Mouse (Mus musculus) lung, embryonic 16.5 days (tissue): ENCODE results near the gene Mmaa. TPM values are rescaled to one million over a fixed set of nuclear protein-coding genes. Genes with fewer than 3 reads are reported as not detected.

ENCODE experiments used
- ATAC-seq: fragments of 200-750 bp; cut with Nextera tagmentation; 2 replicates; pipeline ENCODE4 v1.8.0; 2017; ENCODE audit warnings: low read depth, mild to moderate bottlenecking, moderate library complexity
- H3K27ac ChIP-seq: fragments of 300-500 bp; sonication (generic); 2 replicates; pipeline ENCODE4 v1.5.1; 2014; ENCODE audit warnings: mild to moderate bottlenecking, control low read depth, low read length
- H3K27me3 ChIP-seq: fragments of 300-500 bp; sonication (generic); 2 replicates; pipeline ENCODE4 v1.6.1; 2014; ENCODE audit warnings: low read depth, low read length, mixed read lengths; ENCODE audit not compliant: control insufficient read depth, insufficient read depth
- H3K36me3 ChIP-seq: fragments of 300-500 bp; sonication (generic); 2 replicates; pipeline ENCODE4 v1.6.1; 2014; ENCODE audit warnings: low read length; ENCODE audit not compliant: control insufficient read depth, insufficient read depth
- H3K4me1 ChIP-seq: fragments of 300-500 bp; sonication (generic); replicated peaks from 2 replicates; pipeline ENCODE4 v1.6.1; 2014; ENCODE audit warnings: low read length, mixed read lengths; ENCODE audit not compliant: control insufficient read depth, insufficient read depth
- H3K4me2 ChIP-seq: fragments of 300-500 bp; sonication (generic); 2 replicates; pipeline ENCODE4 v1.6.1; 2014; ENCODE audit warnings: low read depth, low read length, control low read depth
- H3K4me3 ChIP-seq: fragments of 300-500 bp; sonication (generic); 2 replicates; pipeline ENCODE4 v1.5.1; 2014; ENCODE audit warnings: mild to moderate bottlenecking, low read length, control low read depth
- H3K9ac ChIP-seq: fragments of 300-500 bp; sonication (generic); 2 replicates; pipeline ENCODE4 v1.6.1; 2014; ENCODE audit warnings: low read length, control low read depth
- H3K9me3 ChIP-seq: fragments of 300-500 bp; sonication (generic); 2 replicates; pipeline ENCODE4 v1.6.1; 2016; ENCODE audit warnings: low read length; ENCODE audit not compliant: control insufficient read depth
- WGBS: fragments of 180-500 bp; shearing (Covaris S2); extraction: QIAGEN DNeasy Blood & Tissue Kit; methylation state at CpG from one replicate; pipeline ENCODE4 v1.1.7; 2014; 5-methylcytosine and 5-hydroxymethylcytosine counted together
- polyA plus RNA-seq: library from polyadenylated mRNA; unstranded; fragments of >200 nt; fragmentation: Nextera tagmentation; extraction: Ambion mirVana; gene quantifications from 2 replicates; pipeline ENCODE4 v1.2.1, GENCODE M21; 2015

The Mmaa gene
- polyA plus RNA-seq, 1 experiment from 2014 or later, result 12.0 TPM

DNA sequence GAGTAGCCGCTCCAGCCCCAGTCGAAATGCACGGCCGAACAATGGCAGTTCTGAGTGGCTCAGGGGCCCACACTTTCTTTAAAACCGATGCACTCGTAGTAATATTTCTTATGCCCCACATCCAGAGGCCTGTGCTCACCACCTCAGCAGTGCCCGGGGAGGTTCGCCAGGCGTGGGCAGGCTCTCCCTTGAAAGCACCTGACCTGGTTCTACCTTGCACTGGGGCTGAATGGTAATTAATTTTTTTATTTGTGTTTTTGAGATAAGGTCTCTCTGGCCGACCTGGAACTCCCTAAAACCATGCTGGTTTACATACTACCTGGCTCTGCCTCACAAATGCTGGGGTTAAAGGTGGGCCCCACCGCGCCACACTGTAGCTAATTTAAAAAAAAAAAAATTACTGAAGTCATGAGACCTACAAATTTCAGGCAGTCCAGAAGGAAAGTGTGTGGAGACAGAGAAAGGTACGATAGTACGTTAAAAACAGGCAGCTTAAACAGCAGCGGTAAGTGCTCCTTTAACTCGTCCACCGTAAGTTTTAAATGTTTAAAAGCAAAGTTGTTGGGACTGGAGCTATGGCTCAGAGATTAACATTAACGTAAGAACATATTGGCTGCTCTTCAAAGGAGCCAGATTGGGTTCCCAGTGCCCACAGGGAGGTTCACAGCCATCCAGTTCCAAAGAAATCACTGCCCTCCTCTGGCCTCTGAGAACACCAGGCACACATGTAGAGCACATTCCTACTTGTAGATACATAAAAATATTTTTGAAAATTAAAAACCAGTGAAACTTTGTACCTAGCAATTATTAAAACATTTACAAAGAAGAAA, 754 bp upstream of the Mmaa start:
- ATAC-seq, result no peak
- peak overlapping the region; percentile 88 for H3K4me2 ChIP-seq
- H3K9me3 ChIP-seq, result no peaks in the 10 kb centered on the region
- WGBS, result 11% methylated on average over 18 of the region's 18 CpGs
- H3K27me3 ChIP-seq, result no peaks in the 10 kb centered on the region
- H3K4me3 ChIP-seq, result peak overlapping the region; percentile 73
- no peaks in the 10 kb centered on the region for H3K36me3 ChIP-seq
- peak overlapping the region; percentile 88 for H3K9ac ChIP-seq
- H3K27ac ChIP-seq, result peak overlapping the region; percentile 97
- H3K4me1 ChIP-seq, result peaks cover 15% of the 10 kb centered on the region

DNA sequence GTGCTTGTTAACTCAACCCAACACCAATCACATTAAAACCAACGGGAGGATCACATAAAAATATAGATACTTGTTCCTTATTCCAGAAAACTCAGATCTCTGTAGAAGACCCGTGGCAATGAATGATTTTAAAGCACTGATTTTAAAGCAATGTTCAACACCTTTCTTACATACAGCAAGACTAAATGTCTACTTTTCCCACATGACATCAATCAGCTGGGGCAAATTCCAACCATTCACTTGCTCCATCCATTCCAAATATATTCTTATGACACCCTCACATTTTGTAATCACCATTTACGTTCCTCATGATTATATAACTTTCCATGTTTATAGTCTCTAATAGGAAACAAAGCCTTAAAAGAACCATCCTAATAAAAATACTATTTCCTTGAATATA, 896 bp downstream of the Mmaa start:
- Histone ChIP-seq H3K27ac (0 out of 2 replicates have a peak overlapping the region, but pooled peaks have one; percentile 55), H3K9ac (peak overlapping the region; percentile 43)
- WGBS, result 38% methylated on average over 3 of the region's 3 CpGs

DNA sequence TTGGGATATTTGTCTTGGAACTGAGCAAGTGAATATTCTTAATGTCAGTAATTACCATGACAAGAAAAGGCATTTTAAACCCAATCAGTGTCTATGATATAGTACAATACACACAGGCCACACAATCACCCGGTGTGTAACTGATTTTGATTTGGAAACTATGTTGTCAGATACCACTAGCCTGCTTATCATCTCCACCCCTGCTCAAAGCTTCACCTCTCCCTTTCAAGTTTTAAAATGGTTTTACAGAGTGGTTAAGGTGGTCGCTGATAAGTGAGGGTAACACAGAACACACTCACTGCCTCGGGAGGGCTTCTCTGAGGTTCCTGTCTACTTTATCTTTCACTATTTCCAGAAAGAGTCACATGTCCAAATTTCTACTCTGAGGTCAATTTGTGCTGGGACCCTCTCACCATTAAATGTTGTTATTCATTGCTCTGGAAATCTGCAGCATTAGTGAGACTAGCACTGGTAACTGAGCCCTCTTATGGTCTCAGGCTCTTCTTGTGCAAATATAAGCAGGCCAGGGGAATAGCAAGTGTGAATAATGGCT, 1.9 kb downstream of the Mmaa start:
- no peaks in the 10 kb centered on the region for H3K36me3 ChIP-seq
- ATAC-seq, result no peak
- no peaks in the 10 kb centered on the region for H3K9me3 ChIP-seq
- no peaks in the 10 kb centered on the region for H3K27me3 ChIP-seq
- peak overlapping the region; percentile 3; the same call in 1 of the 2 replicates for H3K4me3 ChIP-seq
- no peak overlapping the region for H3K9ac ChIP-seq
- peaks cover 17% of the 10 kb centered on the region for H3K4me1 ChIP-seq
- 50% methylated on average over 3 of the region's 3 CpGs for WGBS
- peak overlapping the region; percentile 55 for H3K27ac ChIP-seq
- peak overlapping the region; percentile 63 for H3K4me2 ChIP-seq

More for the DNA sequence above, 896 bp downstream of the Mmaa start:
- H3K4me1 ChIP-seq, result peaks cover 17% of the 10 kb centered on the region
- no peaks in the 10 kb centered on the region for H3K36me3 ChIP-seq
- H3K4me2 ChIP-seq, result peak overlapping the region; percentile 63
- H3K4me3 ChIP-seq, result peak overlapping the region; percentile 32
- ATAC-seq, result no peak
- no peaks in the 10 kb centered on the region for H3K9me3 ChIP-seq
- H3K27me3 ChIP-seq, result no peaks in the 10 kb centered on the region

DNA sequence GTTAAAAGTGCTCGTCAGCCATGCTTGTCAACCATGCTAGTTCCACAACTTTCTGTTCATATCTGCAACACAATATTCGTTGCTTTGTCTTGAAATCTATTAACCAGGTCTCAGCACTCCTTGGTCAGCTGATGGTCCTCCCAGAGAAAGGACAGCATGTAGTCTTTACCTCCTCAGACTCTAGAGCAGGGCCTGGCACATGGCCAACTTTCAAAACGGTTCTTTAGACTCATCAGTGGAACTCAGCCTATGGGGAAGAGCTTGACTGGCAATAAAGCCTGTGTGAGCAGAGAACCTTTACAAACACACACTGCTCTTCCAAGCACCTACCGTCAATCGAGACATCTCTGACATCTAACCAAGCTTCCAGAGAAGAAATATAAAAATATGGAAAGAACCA, 5.1 kb downstream of the Mmaa start:
- Histone ChIP-seq H3K27ac (no peak overlapping the region), H3K36me3 (no peaks in the 10 kb centered on the region), H3K9me3 (no peaks in the 10 kb centered on the region), H3K4me2 (no peak overlapping the region), H3K4me3 (no peak overlapping the region), H3K27me3 (no peaks in the 10 kb centered on the region), H3K4me1 (peaks cover 12% of the 10 kb centered on the region), H3K9ac (no peak overlapping the region)
- WGBS, result 60% methylated on average over 5 of the region's 5 CpGs
- no peak for ATAC-seq

DNA sequence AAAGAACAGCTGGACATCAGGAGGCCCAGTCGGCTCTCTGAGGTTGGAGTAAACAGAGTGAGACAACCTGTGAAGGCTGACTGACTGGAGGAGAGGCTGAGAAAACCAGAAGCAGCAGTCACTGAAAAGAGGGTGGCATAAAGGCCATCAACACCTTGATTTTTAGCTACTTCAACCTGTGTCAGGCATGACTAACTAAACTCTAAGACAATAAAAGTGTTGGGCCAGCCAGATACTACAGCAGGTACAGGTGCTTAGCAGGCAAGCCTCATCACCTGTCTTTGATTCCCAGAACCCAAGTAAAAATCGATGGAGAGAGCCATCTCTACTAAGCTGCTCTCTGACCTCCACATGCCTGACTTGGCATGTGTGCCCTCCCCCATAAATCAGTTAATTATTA, 6.1 kb downstream of the Mmaa start:
- Histone ChIP-seq H3K27me3 (no peaks in the 10 kb centered on the region), H3K36me3 (no peaks in the 10 kb centered on the region), H3K9me3 (no peaks in the 10 kb centered on the region), H3K27ac (no peak overlapping the region), H3K4me1 (peaks cover 10% of the 10 kb centered on the region), H3K4me3 (no peak overlapping the region), H3K9ac (no peak overlapping the region), H3K4me2 (no peak overlapping the region)
- WGBS, result 44% methylated on average over 2 of the region's 2 CpGs
- no peak for ATAC-seq

DNA sequence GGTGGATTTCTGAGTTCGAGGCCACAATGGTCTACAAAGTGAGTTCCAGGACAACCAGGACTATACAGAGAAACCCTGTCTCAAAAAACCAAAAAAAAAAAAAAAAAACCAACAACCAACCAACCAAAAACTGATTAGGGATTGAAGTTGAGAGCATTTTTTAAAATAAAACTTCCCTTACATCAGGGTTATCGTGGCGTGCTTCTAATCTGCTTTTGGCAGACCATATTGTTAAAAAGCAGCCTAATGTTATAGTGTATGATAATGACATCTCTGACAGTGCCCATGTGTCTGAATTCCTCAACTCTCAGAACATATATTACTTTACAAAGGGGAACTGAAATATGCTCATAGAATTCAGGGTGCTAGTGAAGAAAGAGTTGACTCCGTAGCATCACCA, 6.5 kb downstream of the Mmaa start:
- Histone ChIP-seq H3K27me3 (no peaks in the 10 kb centered on the region), H3K27ac (no peak overlapping the region), H3K36me3 (no peaks in the 10 kb centered on the region), H3K4me1 (peaks cover 5% of the 10 kb centered on the region), H3K9ac (no peak overlapping the region), H3K4me2 (no peak overlapping the region), H3K9me3 (no peaks in the 10 kb centered on the region), H3K4me3 (no peak overlapping the region)
- no peak for ATAC-seq
- 91% methylated on average over 4 of the region's 4 CpGs for WGBS

DNA sequence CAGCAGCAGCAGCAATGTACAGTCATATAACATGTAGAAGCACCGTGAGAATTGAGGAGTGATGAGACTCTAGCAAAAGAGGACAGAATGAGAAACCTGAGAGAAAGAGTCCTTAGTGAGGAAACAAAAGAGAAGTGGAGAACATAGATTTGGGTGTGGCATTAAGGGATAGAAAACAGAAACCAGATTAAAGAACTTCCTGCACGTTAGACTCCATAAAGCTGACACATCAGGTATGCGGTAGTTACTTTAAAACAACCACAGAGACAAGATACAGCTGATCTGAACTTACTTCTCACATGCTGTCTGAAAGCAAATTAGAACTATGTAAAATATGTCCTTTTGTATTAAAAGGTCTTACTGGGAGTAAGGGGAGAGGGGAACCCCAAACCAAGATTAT, 8.3 kb downstream of the Mmaa start:
- Histone ChIP-seq H3K27ac (no peak overlapping the region), H3K9me3 (no peaks in the 10 kb centered on the region), H3K9ac (no peak overlapping the region), H3K4me2 (no peak overlapping the region), H3K36me3 (no peaks in the 10 kb centered on the region), H3K4me1 (0 out of 2 replicates have a peak, but pooled peaks cover 2% of the 10 kb centered on the region), H3K27me3 (no peaks in the 10 kb centered on the region), H3K4me3 (no peak overlapping the region)
- 86% methylated on average over 3 of the region's 3 CpGs for WGBS
- no peak for ATAC-seq

DNA sequence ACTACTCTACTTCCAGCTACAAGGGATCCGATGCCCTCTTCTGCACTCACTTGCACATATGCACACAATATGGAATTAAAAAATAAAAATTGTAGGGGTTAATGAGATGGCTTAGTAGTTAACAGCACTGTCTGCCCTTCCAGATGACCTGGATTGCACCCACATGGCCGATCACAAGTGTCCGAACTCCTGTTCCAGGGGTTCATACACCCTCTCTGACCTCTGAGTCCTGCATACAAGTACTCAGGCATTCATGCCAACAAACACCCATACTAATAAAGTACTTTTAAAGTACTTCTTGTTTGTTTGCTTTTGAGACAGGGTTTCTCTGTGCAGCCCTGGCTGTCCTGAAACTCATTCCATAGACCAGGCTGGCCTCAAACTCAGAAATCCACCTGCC, 10.1 kb downstream of the Mmaa start:
- Histone ChIP-seq H3K4me1 (0 out of 2 replicates have a peak, but pooled peaks cover 1% of the 10 kb centered on the region), H3K36me3 (no peaks in the 10 kb centered on the region)
- no peak for ATAC-seq

DNA sequence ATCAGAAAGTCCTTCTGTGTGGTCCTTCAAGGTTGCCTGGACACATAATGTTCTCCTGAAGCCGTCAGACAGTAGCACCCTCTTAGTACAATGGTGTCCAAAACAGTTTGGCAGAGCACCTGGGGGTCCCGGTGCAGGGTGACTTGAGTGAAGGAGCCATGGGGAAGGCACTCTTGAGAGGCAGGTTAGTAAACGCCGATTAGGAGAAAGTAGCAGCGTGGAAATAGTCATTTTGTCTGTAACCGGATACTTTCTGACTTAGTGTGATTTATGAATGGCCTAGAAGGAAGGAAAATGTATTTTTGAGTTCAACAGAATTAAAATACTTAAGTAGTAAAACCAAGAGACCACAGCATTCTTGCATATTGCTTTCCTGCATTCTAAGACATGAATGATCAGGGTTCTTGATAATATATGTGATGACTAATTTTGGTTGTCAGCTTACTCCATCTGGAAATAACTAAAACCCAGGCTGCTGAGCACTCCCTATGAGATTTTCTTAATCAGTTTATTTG, 13.3 kb downstream of the Mmaa start:
- H3K4me1 ChIP-seq, result peaks cover 2% of the 10 kb centered on the region; the same call in 1 of the 2 replicates
- H3K9me3 ChIP-seq, result no peaks in the 10 kb centered on the region
- 61% methylated on average over 6 of the region's 6 CpGs for WGBS

More for the DNA sequence above, 10.1 kb downstream of the Mmaa start:
- H3K27me3 ChIP-seq, result no peaks in the 10 kb centered on the region
- H3K9ac ChIP-seq, result no peak overlapping the region
- H3K9me3 ChIP-seq, result no peaks in the 10 kb centered on the region
- H3K4me2 ChIP-seq, result no peak overlapping the region
- H3K27ac ChIP-seq, result no peak overlapping the region
- no peak overlapping the region for H3K4me3 ChIP-seq
- WGBS, result 97% methylated on average over 3 of the region's 3 CpGs

More for the DNA sequence above, 13.3 kb downstream of the Mmaa start:
- H3K36me3 ChIP-seq, result no peaks in the 10 kb centered on the region
- no peak overlapping the region for H3K4me2 ChIP-seq
- no peak for ATAC-seq
- no peak overlapping the region for H3K27ac ChIP-seq
- H3K9ac ChIP-seq, result no peak overlapping the region
- no peak overlapping the region for H3K4me3 ChIP-seq
- H3K27me3 ChIP-seq, result no peaks in the 10 kb centered on the region
